Mouse (Mus musculus) E14TG2a.4 (cell line): Measurements from ENCODE around the gene Rrp36.
A peak's percentile ranks its signal among the peaks of the same experiment; 100 is the strongest.

ENCODE experiments used
- H3K27me3 ChIP-seq: 2 replicates; pipeline ENCODE4 v1.6.1; 2014; ENCODE audit warnings: low read length, control low read depth; ENCODE audit not compliant: insufficient read depth
- H3K36me3 ChIP-seq: 2 replicates; pipeline ENCODE4 v1.6.1; 2014; ENCODE audit warnings: low read length, control low read depth; ENCODE audit not compliant: insufficient read depth
- H3K4me1 ChIP-seq: replicated peaks from 2 replicates; pipeline ENCODE4 v1.6.1; 2014; ENCODE audit warnings: low read depth, low read length, control low read depth
- H3K4me3 ChIP-seq: replicated peaks from 2 replicates; pipeline ENCODE4 v1.5.1; 2014; ENCODE audit warnings: mild to moderate bottlenecking, low read length
- H3K9me3 ChIP-seq: 2 replicates; pipeline ENCODE4 v1.6.1; 2014; ENCODE audit warnings: low read length, control low read depth
- CTCF ChIP-seq: conservative IDR thresholded peaks from 2 replicates; pipeline ENCODE4 v1.5.1; 2014; ENCODE audit warnings: low read length
- NANOG ChIP-seq: IDR thresholded peaks from 2 replicates; pipeline ENCODE4 v1.6.1; 2014; ENCODE audit warnings: borderline replicate concordance, low read length, mixed read lengths
- POU5F1 ChIP-seq: IDR thresholded peaks from 2 replicates; pipeline ENCODE4 v1.6.1; 2014; ENCODE audit warnings: low read length, borderline replicate concordance

Rrp36 gene

DNA sequence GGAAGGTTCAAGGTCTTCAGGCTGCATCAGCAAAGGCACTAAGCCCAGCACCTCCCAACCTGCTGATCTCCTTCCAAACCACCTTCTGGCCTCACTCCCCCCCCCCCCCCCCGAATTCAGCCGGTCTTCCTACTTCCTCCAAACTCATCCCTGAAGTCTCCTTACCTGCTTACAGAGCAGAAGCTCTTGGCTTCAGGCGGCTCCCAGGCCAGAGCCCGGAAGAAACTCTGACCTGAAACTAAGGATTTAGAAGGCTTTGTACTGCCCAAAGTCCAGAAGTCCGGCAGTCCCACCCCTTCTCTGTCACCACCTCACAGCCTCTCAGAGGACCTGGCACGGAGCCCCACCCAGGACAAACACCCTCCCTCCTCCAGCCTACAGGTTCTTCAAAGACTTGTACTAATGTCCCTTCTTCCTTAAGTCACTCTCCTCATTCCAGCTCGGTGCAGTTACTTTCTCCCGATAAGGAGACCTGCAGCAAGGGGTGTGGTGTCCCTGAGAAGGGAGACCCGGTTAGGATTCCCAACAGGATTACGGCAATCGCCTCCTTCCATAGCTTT, 29.2 kb downstream of the Rrp36 start:
- TF ChIP-seq CTCF, result no peak
- TF ChIP-seq NANOG, result no peak
- no peak for TF ChIP-seq POU5F1
- Histone ChIP-seq H3K9me3 (no peaks in the 10 kb centered on the region), H3K4me3 (peak overlapping the region; percentile 98), H3K4me1 (peaks cover 59% of the 10 kb centered on the region), H3K36me3 (peaks cover 44% of the 10 kb centered on the region), H3K27me3 (no peaks in the 10 kb centered on the region)

DNA sequence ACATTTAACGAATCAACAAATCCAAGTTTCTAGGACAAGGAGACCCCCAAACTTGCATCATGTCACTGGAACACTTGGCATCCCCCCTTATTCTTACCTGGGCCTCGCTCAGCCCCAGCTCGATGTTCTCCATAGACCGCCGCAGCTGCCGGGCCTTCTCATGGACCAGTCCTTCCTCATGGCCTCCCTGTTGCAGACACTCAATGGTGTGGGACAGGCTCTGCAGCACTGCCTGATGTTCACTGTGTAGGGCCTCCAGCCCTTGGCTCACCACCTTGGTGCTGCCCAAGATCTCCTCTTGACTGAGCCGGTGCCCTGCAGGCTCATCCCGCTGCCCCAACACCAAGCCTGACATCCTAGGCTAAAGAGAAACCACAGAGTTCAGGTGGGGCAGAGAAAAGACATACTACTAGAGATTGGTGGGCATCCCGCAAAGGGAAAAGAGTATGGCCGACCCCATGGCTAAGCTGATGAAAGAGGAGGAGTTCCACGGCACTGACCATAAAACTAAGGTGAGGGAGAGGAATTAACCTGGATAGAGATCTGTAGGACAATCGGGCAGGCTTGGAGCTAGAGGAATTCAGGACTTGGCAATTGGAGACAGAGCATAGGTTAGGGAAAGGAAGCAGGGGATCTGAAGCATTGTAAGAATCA, 29.9 kb downstream of the Rrp36 start:
- peaks cover 42% of the 10 kb centered on the region for H3K36me3 ChIP-seq
- peak overlapping the region; percentile 98 for H3K4me3 ChIP-seq
- TF ChIP-seq POU5F1 (no peak), CTCF (no peak), NANOG (no peak)
- H3K9me3 ChIP-seq, result no peaks in the 10 kb centered on the region
- H3K27me3 ChIP-seq, result no peaks in the 10 kb centered on the region
- H3K4me1 ChIP-seq, result peaks cover 59% of the 10 kb centered on the region

DNA sequence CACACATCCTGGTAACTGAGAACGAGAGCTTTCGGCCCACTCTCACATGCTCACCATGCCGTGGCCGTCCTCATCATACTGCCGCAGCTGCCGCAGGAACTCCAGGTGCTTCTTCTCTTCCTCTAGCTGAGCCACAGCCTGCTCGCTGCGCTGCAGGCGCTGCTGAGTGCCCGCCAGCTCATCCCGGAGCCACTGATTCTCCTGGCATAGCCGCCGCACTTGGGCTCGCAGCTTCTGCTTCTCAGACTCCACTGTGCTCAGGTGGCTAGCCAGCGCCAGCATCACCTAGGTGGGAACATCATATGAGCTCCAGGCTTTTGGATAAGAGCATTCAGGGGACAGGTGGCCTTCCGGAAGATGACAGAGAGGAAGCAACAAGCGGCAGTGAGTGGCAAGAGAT, 32.1 kb downstream of the Rrp36 start:
- no peaks in the 10 kb centered on the region for H3K9me3 ChIP-seq
- H3K27me3 ChIP-seq, result no peaks in the 10 kb centered on the region
- TF ChIP-seq POU5F1 (no peak), NANOG (no peak), CTCF (no peak)
- peaks cover 48% of the 10 kb centered on the region for H3K4me1 ChIP-seq
- peak overlapping the region; percentile 65 for H3K4me3 ChIP-seq
- H3K36me3 ChIP-seq, result peaks cover 29% of the 10 kb centered on the region

DNA sequence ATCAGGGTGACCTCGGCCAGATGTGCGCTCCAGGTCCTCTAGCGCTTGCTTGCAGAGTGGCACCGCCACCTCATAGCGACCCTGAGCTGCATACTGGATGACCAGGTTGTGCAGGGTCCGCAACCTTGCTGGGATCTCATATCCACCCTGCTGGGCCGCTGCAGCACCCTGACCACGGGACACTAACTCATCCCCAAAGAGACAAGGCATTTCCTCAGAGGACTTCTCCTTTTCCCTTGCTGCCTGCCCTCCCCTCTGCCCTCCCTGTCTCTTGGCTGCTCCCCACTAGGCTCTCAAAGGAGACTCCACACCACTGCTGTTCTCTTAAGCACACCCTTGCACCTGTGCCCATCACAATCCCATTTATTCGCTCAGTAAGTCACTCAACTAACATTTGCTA, 34.2 kb downstream of the Rrp36 start:
- TF ChIP-seq NANOG (no peak), CTCF (no peak), POU5F1 (no peak)
- peaks cover 45% of the 10 kb centered on the region for H3K36me3 ChIP-seq
- H3K4me1 ChIP-seq, result peaks cover 56% of the 10 kb centered on the region
- no peaks in the 10 kb centered on the region for H3K27me3 ChIP-seq
- H3K4me3 ChIP-seq, result peak overlapping the region; percentile 53; the same call in 1 of the 2 replicates
- H3K9me3 ChIP-seq, result no peaks in the 10 kb centered on the region

DNA sequence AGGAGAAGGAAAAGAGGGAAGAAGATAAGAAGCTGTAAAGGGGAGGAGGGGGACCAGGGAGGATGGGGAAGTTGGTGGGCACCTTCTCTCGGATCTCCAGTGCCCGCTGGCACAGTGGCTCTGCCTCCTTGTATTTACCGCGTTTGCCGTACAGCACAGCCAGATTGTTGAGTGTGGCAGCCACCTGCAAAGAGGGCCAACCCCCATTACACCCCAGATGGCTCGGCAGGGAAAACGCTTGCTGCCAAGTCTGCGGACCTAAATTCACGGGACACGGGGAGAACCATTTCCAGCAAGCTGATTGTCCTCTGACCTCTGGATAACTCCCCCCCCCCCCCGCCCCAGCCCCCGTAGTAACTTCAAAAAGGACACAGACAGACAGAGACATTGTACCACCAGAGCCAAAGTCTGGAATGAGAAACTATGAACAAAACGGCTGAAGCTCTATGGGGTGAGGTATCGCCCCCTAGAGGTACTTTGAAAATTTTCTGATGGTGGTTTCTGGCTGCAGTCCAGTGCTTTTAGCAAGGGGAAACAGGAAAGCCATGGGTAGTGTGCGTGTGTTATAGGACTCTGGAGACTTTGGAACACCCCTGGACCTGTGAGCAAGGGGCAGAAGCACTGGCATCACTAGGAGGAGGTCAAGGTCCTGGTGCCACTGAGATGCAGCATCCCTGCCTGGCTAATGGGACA, 37.2 kb downstream of the Rrp36 start:
- H3K4me3 ChIP-seq, result no peak overlapping the region
- H3K36me3 ChIP-seq, result peaks cover 59% of the 10 kb centered on the region
- H3K9me3 ChIP-seq, result no peaks in the 10 kb centered on the region
- peaks cover 61% of the 10 kb centered on the region for H3K4me1 ChIP-seq
- TF ChIP-seq POU5F1 (no peak), CTCF (peak; percentile 60)
- H3K27me3 ChIP-seq, result no peaks in the 10 kb centered on the region

DNA sequence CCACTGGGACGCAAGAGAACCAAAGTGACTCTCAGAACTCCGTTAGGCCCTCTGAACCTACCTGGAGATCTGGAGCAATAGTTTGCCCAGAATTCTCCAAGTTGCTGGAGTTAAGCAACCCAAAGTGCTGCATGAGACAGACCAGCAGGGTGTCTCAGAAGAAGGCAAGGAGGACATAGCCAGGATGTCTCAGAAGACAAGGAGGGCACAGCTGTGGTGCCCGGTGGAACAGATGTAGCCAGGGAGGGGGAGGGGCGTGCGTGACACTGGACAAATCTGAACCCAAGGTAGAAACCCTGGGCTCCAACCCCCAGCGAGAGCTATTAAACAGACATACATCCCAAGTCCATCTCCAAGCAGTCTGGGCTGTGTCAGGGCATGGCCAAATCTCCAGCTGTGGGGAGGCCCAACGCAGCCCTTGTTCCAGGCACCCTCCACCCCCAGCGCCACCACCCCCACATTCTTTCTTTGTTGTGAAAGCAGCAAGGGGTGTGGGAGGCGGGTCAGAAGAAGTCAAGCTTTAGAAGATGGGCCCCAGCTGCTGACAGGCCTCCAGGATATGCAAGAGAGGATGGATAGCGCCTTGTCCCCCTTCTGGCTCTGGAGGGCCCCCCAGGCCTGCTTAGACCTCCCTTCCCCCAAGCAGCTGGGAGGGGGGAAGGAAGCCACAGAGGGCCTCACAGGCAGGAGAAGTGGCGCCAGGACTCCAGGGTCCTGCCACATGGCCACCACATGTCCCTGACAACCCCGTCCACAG, 44.3 kb downstream of the Rrp36 start:
- Histone ChIP-seq H3K27me3 (peaks cover 8% of the 10 kb centered on the region), H3K4me3 (peak overlapping the region; percentile 97), H3K4me1 (peaks cover 80% of the 10 kb centered on the region), H3K36me3 (peaks cover 25% of the 10 kb centered on the region), H3K9me3 (no peaks in the 10 kb centered on the region)
- TF ChIP-seq NANOG (no peak), CTCF (no peak), POU5F1 (no peak)

DNA sequence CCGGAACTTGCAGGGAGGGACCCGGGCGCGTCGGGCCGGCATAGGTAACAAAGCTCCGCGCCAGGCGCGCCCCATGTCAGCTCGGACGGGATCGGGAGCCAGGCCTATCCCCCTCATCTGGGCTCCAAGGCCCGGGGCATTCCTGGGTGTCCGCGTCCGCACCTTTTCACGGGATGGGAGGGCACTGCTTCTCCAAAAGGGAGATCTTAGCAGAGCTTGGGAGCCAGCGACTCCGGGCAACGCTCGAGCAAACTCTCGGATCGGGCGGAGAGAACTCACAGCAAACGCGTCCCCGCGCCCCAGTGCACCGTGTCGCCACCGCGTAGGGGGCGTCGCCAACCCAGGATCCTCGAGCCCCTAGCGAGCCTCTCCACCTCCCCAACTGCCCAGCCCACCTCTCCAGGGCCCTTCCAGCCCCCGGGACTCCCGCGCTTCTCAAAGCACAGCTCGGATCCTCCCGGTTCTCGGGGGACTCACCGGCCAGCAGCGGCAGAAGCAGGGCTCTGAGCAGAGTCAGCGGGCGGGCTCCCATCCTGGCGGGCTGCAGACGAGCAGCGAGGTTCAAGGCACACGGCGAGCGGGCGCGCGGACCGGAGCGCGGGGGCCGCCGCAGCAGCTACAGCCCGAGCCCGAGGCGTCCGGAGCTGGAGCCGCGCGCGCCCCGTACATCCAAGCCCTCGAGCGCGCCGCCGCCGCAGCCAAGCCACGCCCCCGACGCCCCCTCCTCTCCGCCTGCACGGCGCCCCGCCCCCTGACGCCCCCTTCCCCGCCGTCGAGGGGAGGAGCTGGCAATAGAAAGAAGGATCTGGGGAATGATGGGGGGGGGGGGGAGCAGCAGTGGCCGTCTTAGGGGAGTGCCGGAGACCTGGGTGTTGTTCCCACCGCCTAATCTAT, 45.1 kb downstream of the Rrp36 start, which contains the start of gene Ptk7:
Ptk7 (minus strand) TSS at position 714 of the 894 bp plus-strand sequence.
- Histone ChIP-seq H3K27me3 (peaks cover 8% of the 10 kb centered on the region), H3K4me1 (peaks cover 81% of the 10 kb centered on the region)

More for the DNA sequence above, 45.1 kb downstream of the Rrp36 start, which contains the start of gene Ptk7:
- TF ChIP-seq NANOG (no peak), POU5F1 (no peak), CTCF (no peak)
- Histone ChIP-seq H3K4me3 (peak within 1 kb of the TSS; percentile 97), H3K36me3 (peaks cover 25% of the 10 kb centered on the region), H3K9me3 (no peaks in the 10 kb centered on the region)
